Comparison of ENCODE assay signal across 16 mouse cellular contexts in genomic region chr2:120724176-120724575, GRCm38 (mm10).
"Had no signal": no experiment of that assay in that cellular context is flagged by ENCODE, and none has a peak within 500 bp of the region (broad histone marks: within the 10 kb centered on the region; RNA-seq: fewer than 3 reads in every experiment).

No protein-coding gene starts in this region.

- H3K4me2 ChIP-seq: limb, embryonic 13.5 days; liver, embryonic 12.5 days; liver, embryonic 15.5 days; lung, embryonic 15.5 days; midbrain, embryonic 13.5 days had no signal

- H3K4me3 ChIP-seq: layer of hippocampus, adult 2 months; limb, embryonic 10.5 days; limb, embryonic 13.5 days; liver, embryonic 12.5 days; liver, embryonic 15.5 days; lung, embryonic 15.5 days; midbrain, embryonic 10.5 days; midbrain, embryonic 13.5 days had no signal

- H3K9ac ChIP-seq: limb, embryonic 13.5 days; liver, embryonic 12.5 days; liver, embryonic 15.5 days; lung, embryonic 15.5 days; midbrain, embryonic 13.5 days had no signal

- H3K27ac ChIP-seq: kidney, postnatal 0 days; layer of hippocampus, adult 2 months; limb, embryonic 10.5 days; limb, embryonic 13.5 days; liver, embryonic 12.5 days; lung, embryonic 15.5 days; midbrain, embryonic 10.5 days; midbrain, embryonic 13.5 days had no signal

- H3K27me3 ChIP-seq: limb, embryonic 13.5 days; liver, embryonic 12.5 days; liver, embryonic 15.5 days; lung, embryonic 15.5 days; midbrain, embryonic 13.5 days had no signal

- DNase-seq: kidney, postnatal 25 days; layer of hippocampus, adult 9-11 months; liver; lung, adult 18-20 months; lung, postnatal 36 days; thymus, postnatal 25 days had no signal

- ATAC-seq: liver, embryonic 12.5 days; midbrain, embryonic 13.5 days; midbrain, embryonic 16.5 days had no signal

- H3K9me3 ChIP-seq: limb, embryonic 10.5 days; limb, embryonic 13.5 days; liver, embryonic 12.5 days; liver, embryonic 15.5 days; lung, embryonic 15.5 days; midbrain, embryonic 10.5 days; midbrain, embryonic 13.5 days had no signal
